Mouse (Mus musculus) spleen, adult 18-20 months (tissue): Measurements from ENCODE around the gene Zfp938.

Experiments
- DNase-seq, 2 experiments: peaks; one replicate each; pipeline ENCODE4 v3.0.0; 2022; ENCODE audit warnings: mixed read lengths in 2 of 2

The Zfp938 gene

GRCm38 (mm10) chr10:82240742-82241400 is at the start of gene Zfp938:
Gene Zfp938, minus strand, starts transcription at chr10:82241280.
- DNase-seq: peak; percentile 43 to 55

GRCm38 (mm10) chr10:82257331-82257730 is 16.3 kb upstream of the Zfp938 start:
- no peak for DNase-seq

- DNase-seq: no peak
These were observed 3.9 kb upstream of the Zfp938 start for GRCm38 (mm10) chr10:82245021-82245420.

GRCm38 (mm10) chr10:82241401-82241788 is 315 bp upstream of the Zfp938 start:
- DNase-seq: no peak

GRCm38 (mm10) chr10:82178257-82179064 is 62.6 kb downstream of the Zfp938 start:
- DNase-seq: peak; percentile 58 to 71
